Mouse (Mus musculus): ENCODE results near the gene Chka. TPM values are rescaled to one million over a fixed set of nuclear protein-coding genes. Genes with fewer than 3 reads are reported as not detected.

The Chka gene
- polyA plus RNA-seq, 1 experiment from 2014 or later, result 24.1 TPM

DNA sequence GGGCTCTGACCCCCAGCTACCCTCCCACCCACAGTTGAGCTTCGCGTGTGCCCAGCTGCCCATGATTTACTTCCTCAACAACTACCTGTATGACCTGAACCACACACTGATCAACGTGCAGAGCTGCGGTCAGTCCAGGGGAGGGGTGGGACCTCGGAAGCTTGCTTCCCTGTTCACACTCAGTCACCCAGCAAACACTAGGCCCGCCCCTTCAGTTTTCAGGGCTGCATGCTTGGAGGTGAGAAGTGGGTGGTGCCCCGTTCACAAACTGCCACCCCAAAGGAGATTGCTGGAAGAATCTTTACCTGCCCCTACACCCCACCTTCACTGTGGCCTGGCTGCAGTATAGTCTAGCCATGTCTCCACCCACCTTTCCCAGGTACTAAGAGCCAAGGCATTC is 90.7 kb downstream of the Chka start:
- 80% methylated on average over 7 of the region's 7 CpGs for WGBS
- H3K4me1 ChIP-seq (ENCODE audit: control insufficient read depth, insufficient read depth, low read length), result peaks cover 15% of the 10 kb centered on the region
- no peak overlapping the region for H3K9ac ChIP-seq (ENCODE audit: low read length)
- no peak overlapping the region for H3K27ac ChIP-seq (ENCODE audit: low read length)
- no peak overlapping the region for H3K4me2 ChIP-seq (ENCODE audit: low read depth, low read length)
- H3K27me3 ChIP-seq (ENCODE audit: control insufficient read depth, insufficient read depth, low read length), result no peaks in the 10 kb centered on the region
- no peaks in the 10 kb centered on the region for H3K9me3 ChIP-seq (replicated peaks; ENCODE audit: control insufficient read depth, low read length)
- H3K4me3 ChIP-seq (ENCODE audit: low read length), result no peak overlapping the region
- ATAC-seq (replicated peaks; ENCODE audit: extremely low read depth, insufficient read depth, low FRiP score), result no peak
- H3K36me3 ChIP-seq (ENCODE audit: control insufficient read depth, insufficient read depth), result no peaks in the 10 kb centered on the region

- H3K27me3 ChIP-seq (ENCODE audit: control insufficient read depth, insufficient read depth, low read length), result no peaks in the 10 kb centered on the region
- no peak for ATAC-seq (replicated peaks; ENCODE audit: extremely low read depth, insufficient read depth, low FRiP score)
- no peak overlapping the region for H3K27ac ChIP-seq (ENCODE audit: low read length)
- peaks cover 15% of the 10 kb centered on the region for H3K4me1 ChIP-seq (ENCODE audit: control insufficient read depth, insufficient read depth, low read length)
- H3K4me3 ChIP-seq (ENCODE audit: low read length), result peak overlapping the region; percentile 39
- H3K9me3 ChIP-seq (replicated peaks; ENCODE audit: control insufficient read depth, low read length), result no peaks in the 10 kb centered on the region
- peak overlapping the region; percentile 61 for H3K4me2 ChIP-seq (ENCODE audit: low read depth, low read length)
- WGBS, result 17% methylated on average over 27 of the region's 27 CpGs
- H3K36me3 ChIP-seq (ENCODE audit: control insufficient read depth, insufficient read depth), result no peaks in the 10 kb centered on the region
- H3K9ac ChIP-seq (ENCODE audit: low read length), result peak overlapping the region; percentile 46
These were observed 91.6 kb downstream of the Chka start for GRCm38 (mm10) chr19:3942986-3943735.

Other genes with a start within 250 kb of the Chka start
- 3.1 and 3.7 TPM in 2 replicates for gene Lrp5, start 165.2 kb upstream of the Chka start, polyA plus RNA-seq (2015; fragmentation: Nextera tagmentation; extraction: Ambion mirVana)
- gene 1810055G02Rik, start 143.5 kb upstream of the Chka start, polyA plus RNA-seq (2015; fragmentation: Nextera tagmentation; extraction: Ambion mirVana), result 18.6 and 20.1 TPM in 2 replicates
- 18.9 and 20.4 TPM in 2 replicates for gene Kmt5b, start 84.4 kb upstream of the Chka start, polyA plus RNA-seq (2015; fragmentation: Nextera tagmentation; extraction: Ambion mirVana)
- gene Tcirg1, start 55.4 kb downstream of the Chka start, polyA plus RNA-seq (2015; fragmentation: Nextera tagmentation; extraction: Ambion mirVana), result 31.0 and 32.3 TPM in 2 replicates
- gene Ndufs8, start 61.0 kb downstream of the Chka start, polyA plus RNA-seq (2015; fragmentation: Nextera tagmentation; extraction: Ambion mirVana), result 466 and 487 TPM in 2 replicates
- gene Aldh3b1, start 78.0 kb downstream of the Chka start, polyA plus RNA-seq (2015; fragmentation: Nextera tagmentation; extraction: Ambion mirVana), result 2.6 and 3.7 TPM in 2 replicates
- gene Unc93b1, start 83.4 kb downstream of the Chka start, polyA plus RNA-seq (2015; fragmentation: Nextera tagmentation; extraction: Ambion mirVana), result 19.8 TPM in 2 replicates
- gene Aldh3b3, start 106.9 kb downstream of the Chka start, polyA plus RNA-seq (2015; fragmentation: Nextera tagmentation; extraction: Ambion mirVana), result not detected in 2 replicates
- 0.21 and 0.47 TPM in 2 replicates for gene Aldh3b2, start 120.6 kb downstream of the Chka start, polyA plus RNA-seq (2015; fragmentation: Nextera tagmentation; extraction: Ambion mirVana)
- gene Acy3, start 134.8 kb downstream of the Chka start, polyA plus RNA-seq (2015; fragmentation: Nextera tagmentation; extraction: Ambion mirVana), result 13.0 and 13.3 TPM in 2 replicates
- gene Tbx10, start 141.0 kb downstream of the Chka start, polyA plus RNA-seq (2015; fragmentation: Nextera tagmentation; extraction: Ambion mirVana), result not detected in 2 replicates
- 67.8 and 75.1 TPM in 2 replicates for gene Nudt8, start 148.8 kb downstream of the Chka start, polyA plus RNA-seq (2015; fragmentation: Nextera tagmentation; extraction: Ambion mirVana)
- 6.2 TPM in 2 replicates for gene Gm49405, start 148.9 kb downstream of the Chka start, polyA plus RNA-seq (2015; fragmentation: Nextera tagmentation; extraction: Ambion mirVana)
- gene Doc2g, start 151.5 kb downstream of the Chka start, polyA plus RNA-seq (2015; fragmentation: Nextera tagmentation; extraction: Ambion mirVana), result 84.9 and 90.6 TPM in 2 replicates
- gene Ndufv1, start 161.0 kb downstream of the Chka start, polyA plus RNA-seq (2015; fragmentation: Nextera tagmentation; extraction: Ambion mirVana), result 618 and 661 TPM in 2 replicates
- 378 and 420 TPM in 2 replicates for gene Gstp1, start 186.2 kb downstream of the Chka start, polyA plus RNA-seq (2015; fragmentation: Nextera tagmentation; extraction: Ambion mirVana)
- 8.0 and 18.4 TPM in 2 replicates for gene Gstp2, start 194.2 kb downstream of the Chka start, polyA plus RNA-seq (2015; fragmentation: Nextera tagmentation; extraction: Ambion mirVana)
- gene Gstp3, start 207.8 kb downstream of the Chka start, polyA plus RNA-seq (2015; fragmentation: Nextera tagmentation; extraction: Ambion mirVana), result 0.51 and 0.80 TPM in 2 replicates
- not detected in 2 replicates for gene Cabp2, start 229.8 kb downstream of the Chka start, polyA plus RNA-seq (2015; fragmentation: Nextera tagmentation; extraction: Ambion mirVana)
- 86.0 and 86.2 TPM in 2 replicates for gene Cdk2ap2, start 245.4 kb downstream of the Chka start, polyA plus RNA-seq (2015; fragmentation: Nextera tagmentation; extraction: Ambion mirVana)
- gene Pitpnm1, start 248.2 kb downstream of the Chka start, polyA plus RNA-seq (2015; fragmentation: Nextera tagmentation; extraction: Ambion mirVana), result 27.7 and 29.4 TPM in 2 replicates